Mouse (Mus musculus) hindbrain, embryonic 14.5 days (tissue): ENCODE measurements at regions not wholly inside any gene's neighbourhood (a gene's known extent, or its start where the extent isn't known, plus 50 kb on each side); places are given as distances from the start of the nearest gene placed in this dataset.

Experiments used
- ATAC-seq: fragments of 200-750 bp; cut with Nextera tagmentation; 2 replicates; pipeline ENCODE4 v1.8.0; 2017; ENCODE audit warnings: moderate number of reproducible peaks, mild to moderate bottlenecking, moderate TSS enrichment, moderate library complexity; ENCODE audit not compliant: low FRiP score
- DNase-seq: peaks from one replicate; pipeline ENCODE4 v3.0.0-alpha.2; 2015; ENCODE audit warnings: low spot score
- H3K27ac ChIP-seq: fragments of 300-500 bp; sonication (generic); 2 replicates; pipeline ENCODE4 v1.5.1; 2014; ENCODE audit warnings: mild to moderate bottlenecking, moderate library complexity
- H3K27me3 ChIP-seq: fragments of 300-500 bp; sonication (generic); 2 replicates; pipeline ENCODE4 v1.6.1; 2014; ENCODE audit warnings: mild to moderate bottlenecking, low read length, mixed read lengths; ENCODE audit not compliant: control insufficient read depth, insufficient read depth
- H3K36me3 ChIP-seq: fragments of 300-500 bp; sonication (generic); replicated peaks from 2 replicates; pipeline ENCODE4 v1.6.1; 2014; ENCODE audit not compliant: control insufficient read depth, insufficient read depth
- H3K4me1 ChIP-seq: fragments of 300-500 bp; sonication (generic); replicated peaks from 2 replicates; pipeline ENCODE4 v1.6.1; 2014; ENCODE audit warnings: antibody characterized with exemption, low read length, mixed read lengths; ENCODE audit not compliant: control insufficient read depth, insufficient read depth
- H3K4me2 ChIP-seq: fragments of 300-500 bp; sonication (generic); replicated peaks from 2 replicates; pipeline ENCODE4 v1.6.1; 2014; ENCODE audit warnings: mild to moderate bottlenecking, moderate library complexity
- H3K4me3 ChIP-seq: fragments of 300-500 bp; sonication (generic); replicated peaks from 2 replicates; pipeline ENCODE4 v1.5.1; 2014; ENCODE audit warnings: mild to moderate bottlenecking, low read length
- H3K9ac ChIP-seq: fragments of 300-500 bp; sonication (generic); 2 replicates; pipeline ENCODE4 v1.6.1; 2014
- H3K9me3 ChIP-seq: fragments of 300-500 bp; sonication (generic); 2 replicates; pipeline ENCODE4 v1.6.1; 2016; ENCODE audit warnings: low read length; ENCODE audit not compliant: control insufficient read depth
- WGBS: fragments of 180-500 bp; shearing (Covaris S2); extraction: QIAGEN DNeasy Blood & Tissue Kit; methylation state at CpG from one replicate; pipeline ENCODE4 v1.1.7; 2014; 5-methylcytosine and 5-hydroxymethylcytosine counted together

DNA sequence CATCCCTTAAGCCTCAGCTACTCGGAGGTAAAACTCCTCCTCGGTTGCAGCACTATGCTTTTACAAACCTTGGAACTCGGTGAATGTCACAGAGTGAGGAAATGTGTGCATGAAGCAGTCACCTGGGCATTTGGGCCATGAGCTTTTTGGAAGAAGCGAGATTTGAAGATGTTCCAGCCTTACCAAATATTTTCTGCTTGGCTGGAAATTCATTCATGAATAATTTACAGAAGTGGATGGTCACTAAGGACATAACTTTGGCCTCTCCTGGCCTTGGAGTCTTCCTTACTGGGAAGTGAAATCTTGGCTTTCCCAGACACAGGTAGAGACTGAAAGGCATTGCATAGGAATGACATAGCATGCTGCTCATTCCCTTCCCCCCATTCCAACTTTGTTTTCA is 487.6 kb upstream of the Gm765 start:
- Histone ChIP-seq H3K27ac (no peak overlapping the region), H3K9me3 (no peaks in the 10 kb centered on the region), H3K27me3 (no peaks in the 10 kb centered on the region), H3K36me3 (no peaks in the 10 kb centered on the region), H3K4me3 (no peak overlapping the region), H3K4me1 (no peaks in the 10 kb centered on the region), H3K9ac (no peak overlapping the region), H3K4me2 (no peak overlapping the region)
- DNase-seq (no peak), ATAC-seq (no peak)
- WGBS: 83% methylated on average over 4 of the region's 4 CpGs

- no peaks in the 10 kb centered on the region for H3K27me3 ChIP-seq
- 92% methylated on average over 1 of the region's 1 CpGs for WGBS
- no peak overlapping the region for H3K4me3 ChIP-seq
These were observed 465.5 kb upstream of the Gm765 start for GRCm38 (mm10) chr6:98808046-98808445.

GRCm38 (mm10) chr6:98803384-98803949 is 460.9 kb upstream of the Gm765 start:
- H3K4me2 ChIP-seq: no peak overlapping the region
- ATAC-seq (no peak), DNase-seq (no peak)
- no peaks in the 10 kb centered on the region for H3K4me1 ChIP-seq
- no peak overlapping the region for H3K4me3 ChIP-seq
- H3K9ac ChIP-seq: no peak overlapping the region
- H3K36me3 ChIP-seq: no peaks in the 10 kb centered on the region
- no peaks in the 10 kb centered on the region for H3K27me3 ChIP-seq
- 87% methylated on average over 13 of the region's 13 CpGs for WGBS
- no peak overlapping the region for H3K27ac ChIP-seq
- no peaks in the 10 kb centered on the region for H3K9me3 ChIP-seq

More at GRCm38 (mm10) chr6:98808046-98808445, 465.5 kb upstream of the Gm765 start:
- DNase-seq (no peak), ATAC-seq (no peak)
- Histone ChIP-seq H3K27ac (no peak overlapping the region), H3K9me3 (0 out of 2 replicates have a peak, but pooled peaks cover 1% of the 10 kb centered on the region), H3K4me1 (no peaks in the 10 kb centered on the region), H3K4me2 (no peak overlapping the region), H3K36me3 (no peaks in the 10 kb centered on the region), H3K9ac (no peak overlapping the region)

DNA sequence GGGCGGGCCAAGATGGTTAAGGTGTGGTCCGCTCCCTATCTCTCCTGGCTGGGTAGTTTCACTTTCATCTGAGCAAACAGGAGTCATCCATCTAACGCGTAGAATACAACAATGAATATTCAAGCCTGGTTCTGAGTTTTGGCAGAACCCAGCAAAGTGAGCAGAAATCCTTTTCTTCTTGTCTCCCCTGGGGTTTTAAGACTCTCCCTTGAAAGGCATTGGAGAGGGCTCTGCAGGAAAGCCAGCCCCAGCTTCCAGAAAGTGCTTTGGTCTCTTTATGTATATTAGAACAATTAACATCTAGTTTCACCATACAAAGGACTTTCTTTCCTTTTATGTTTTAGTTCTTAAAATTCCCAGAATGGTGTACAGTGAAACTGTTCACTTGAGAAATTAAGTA is 458.5 kb upstream of the Gm765 start:
- no peak overlapping the region for H3K27ac ChIP-seq
- H3K9ac ChIP-seq: no peak overlapping the region
- H3K4me2 ChIP-seq: no peak overlapping the region
- no peaks in the 10 kb centered on the region for H3K27me3 ChIP-seq
- H3K36me3 ChIP-seq: no peaks in the 10 kb centered on the region
- H3K4me1 ChIP-seq: no peaks in the 10 kb centered on the region
- DNase-seq (no peak), ATAC-seq (no peak)
- no peak overlapping the region for H3K4me3 ChIP-seq
- H3K9me3 ChIP-seq: no peaks in the 10 kb centered on the region
- WGBS: 78% methylated on average over 4 of the region's 4 CpGs

GRCm38 (mm10) chr6:98800040-98800439 is 457.5 kb upstream of the Gm765 start:
- H3K27me3 ChIP-seq: no peaks in the 10 kb centered on the region
- no peak overlapping the region for H3K4me3 ChIP-seq
- H3K4me2 ChIP-seq: no peak overlapping the region
- no peak for DNase-seq
- no peaks in the 10 kb centered on the region for H3K36me3 ChIP-seq
- H3K9ac ChIP-seq: no peak overlapping the region
- no peaks in the 10 kb centered on the region for H3K4me1 ChIP-seq
- no peak overlapping the region for H3K27ac ChIP-seq
- H3K9me3 ChIP-seq: no peaks in the 10 kb centered on the region
- no peak for ATAC-seq
- 87% methylated on average over 8 of the region's 8 CpGs for WGBS

- Histone ChIP-seq H3K36me3 (no peaks in the 10 kb centered on the region), H3K27ac (no peak overlapping the region), H3K9me3 (no peaks in the 10 kb centered on the region), H3K9ac (no peak overlapping the region), H3K4me3 (no peak overlapping the region), H3K4me2 (no peak overlapping the region), H3K4me1 (no peaks in the 10 kb centered on the region), H3K27me3 (no peaks in the 10 kb centered on the region)
- 92% methylated on average over 3 of the region's 3 CpGs for WGBS
- ATAC-seq: no peak
- DNase-seq: no peak
These were observed 455.2 kb upstream of the Gm765 start for GRCm38 (mm10) chr6:98797778-98798177.

DNA sequence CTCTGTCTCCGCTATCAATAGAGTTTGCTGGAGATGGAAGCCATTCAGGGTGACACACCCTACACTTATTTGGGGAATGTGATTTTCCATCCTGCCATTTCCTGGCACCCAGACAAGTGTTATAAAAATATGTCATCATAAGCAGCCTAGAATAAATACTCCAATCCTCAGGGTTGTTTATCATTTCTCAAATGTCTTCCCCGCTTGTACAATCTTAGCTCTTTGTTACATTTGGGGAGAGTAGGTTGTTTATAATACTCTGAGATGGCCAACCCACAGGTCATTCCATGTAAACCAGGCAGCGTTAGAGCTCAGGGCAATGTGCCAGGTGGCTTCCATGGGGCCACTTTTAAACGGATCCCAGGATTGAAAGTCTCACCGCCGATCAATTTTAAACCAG is 454.8 kb upstream of the Gm765 start:
- Histone ChIP-seq H3K4me3 (no peak overlapping the region), H3K9ac (no peak overlapping the region), H3K9me3 (no peaks in the 10 kb centered on the region), H3K4me1 (no peaks in the 10 kb centered on the region), H3K4me2 (no peak overlapping the region), H3K27ac (no peak overlapping the region), H3K36me3 (no peaks in the 10 kb centered on the region), H3K27me3 (no peaks in the 10 kb centered on the region)
- 83% methylated on average over 6 of the region's 6 CpGs for WGBS
- ATAC-seq (no peak), DNase-seq (no peak)

GRCm38 (mm10) chr6:98796666-98797065 is 454.1 kb upstream of the Gm765 start:
- no peaks in the 10 kb centered on the region for H3K4me1 ChIP-seq
- ATAC-seq (no peak), DNase-seq (no peak)
- H3K9me3 ChIP-seq: no peaks in the 10 kb centered on the region
- H3K4me2 ChIP-seq: no peak overlapping the region
- H3K36me3 ChIP-seq: no peaks in the 10 kb centered on the region
- H3K9ac ChIP-seq: no peak overlapping the region
- WGBS: 54% methylated on average over 4 of the region's 4 CpGs
- H3K27me3 ChIP-seq: no peaks in the 10 kb centered on the region
- no peak overlapping the region for H3K27ac ChIP-seq
- no peak overlapping the region for H3K4me3 ChIP-seq

- DNase-seq (no peak), ATAC-seq (no peak)
- no peak overlapping the region for H3K4me3 ChIP-seq
- H3K4me2 ChIP-seq: no peak overlapping the region
- WGBS: 88% methylated on average over 5 of the region's 5 CpGs
- H3K4me1 ChIP-seq: no peaks in the 10 kb centered on the region
- no peak overlapping the region for H3K27ac ChIP-seq
- no peaks in the 10 kb centered on the region for H3K27me3 ChIP-seq
- H3K9me3 ChIP-seq: no peaks in the 10 kb centered on the region
- no peaks in the 10 kb centered on the region for H3K36me3 ChIP-seq
- H3K9ac ChIP-seq: no peak overlapping the region
These were observed 444.9 kb upstream of the Gm765 start for GRCm38 (mm10) chr6:98787422-98787821.

DNA sequence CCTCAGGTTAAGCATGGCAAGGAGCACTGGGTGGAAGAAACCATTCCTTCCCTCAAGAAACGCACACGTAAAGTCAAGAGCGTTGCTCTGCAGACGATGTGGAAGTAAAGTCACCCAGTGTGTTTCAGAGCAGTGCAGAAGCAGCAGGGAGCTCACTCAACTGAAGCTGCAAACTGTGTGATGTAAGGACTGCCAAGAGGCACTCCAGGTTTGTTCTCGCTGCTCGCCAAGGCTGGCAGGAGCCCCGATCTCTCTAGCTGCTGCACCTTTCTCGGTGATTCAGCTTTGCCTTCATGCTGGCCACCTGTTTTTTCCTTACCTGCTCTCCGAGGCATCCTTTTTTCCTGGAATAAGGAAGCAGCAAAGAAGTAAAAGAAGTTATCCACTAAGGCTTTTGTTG is 439.5 kb upstream of the Gm765 start:
- ATAC-seq: no peak
- H3K4me3 ChIP-seq: no peak overlapping the region
- H3K27ac ChIP-seq: no peak overlapping the region
- no peaks in the 10 kb centered on the region for H3K9me3 ChIP-seq
- no peak for DNase-seq
- H3K36me3 ChIP-seq: no peaks in the 10 kb centered on the region
- no peak overlapping the region for H3K9ac ChIP-seq
- no peak overlapping the region for H3K4me2 ChIP-seq
- 90% methylated on average over 9 of the region's 9 CpGs for WGBS
- no peaks in the 10 kb centered on the region for H3K4me1 ChIP-seq
- H3K27me3 ChIP-seq: no peaks in the 10 kb centered on the region
